Mouse (Mus musculus) left cerebral cortex, postnatal 36 days (tissue): ENCODE measurements at regions not wholly inside any gene's neighbourhood (a gene's known extent, or its start where the extent isn't known, plus 50 kb on each side); places are given as distances from the start of the nearest gene placed in this dataset.

Source experiments
- DNase-seq, 2 experiments: peaks; one replicate each; pipeline ENCODE4 v3.0.0; 2021 to 2022; ENCODE audit warnings: low spot score in 2 of 2, mixed read lengths in 1 of 2
- intact Hi-C: fragments of 180-260 bp; cut with DNase I; formaldehyde crosslinking; loops from one replicate; pipeline ENCODE4 v1.15.1; 2025

- intact Hi-C loops = no loop called here
- DNase-seq = no peak
These were observed 671.8 kb downstream of the 5730522E02Rik start for GRCm38 (mm10) chr11:25538641-25539258.

DNA sequence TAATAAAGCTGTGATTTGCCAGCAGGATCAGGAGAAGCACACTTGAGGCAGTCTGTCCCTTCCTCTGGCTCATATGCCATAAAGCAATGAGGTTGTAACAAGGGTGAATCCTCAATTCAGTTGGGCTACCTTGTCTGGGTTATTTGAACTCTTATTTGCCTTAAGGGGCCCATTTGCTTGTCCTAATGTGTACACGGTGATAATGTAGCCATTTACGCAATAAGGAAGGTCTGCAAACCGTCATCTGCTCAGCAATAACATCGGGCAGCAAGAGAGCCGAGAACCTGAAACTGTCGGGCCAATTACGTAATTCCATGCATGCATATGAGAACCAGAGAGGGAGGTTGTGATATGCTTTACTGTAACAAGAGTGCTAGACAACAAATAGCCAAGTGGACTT, 674.5 kb downstream of the 5730522E02Rik start:
- DNase-seq = no peak
- intact Hi-C loops = no loop called here

- no peak for DNase-seq
- intact Hi-C loops = no loop called here
These were observed 677.5 kb downstream of the 5730522E02Rik start for GRCm38 (mm10) chr11:25533081-25533480.

GRCm38 (mm10) chr11:25531668-25532398, 678.7 kb downstream of the 5730522E02Rik start:
- DNase-seq = no peak
- intact Hi-C loops = no loop called here

GRCm38 (mm10) chr11:25528056-25528455, 682.5 kb downstream of the 5730522E02Rik start:
- intact Hi-C loops = no loop called here
- DNase-seq = no peak

- DNase-seq = no peak
- intact Hi-C loops = no loop called here
These were observed 691.7 kb downstream of the 5730522E02Rik start for GRCm38 (mm10) chr11:25518903-25519302.

GRCm38 (mm10) chr11:25518131-25518530, 692.4 kb downstream of the 5730522E02Rik start:
- intact Hi-C loops = no loop called here

DNA sequence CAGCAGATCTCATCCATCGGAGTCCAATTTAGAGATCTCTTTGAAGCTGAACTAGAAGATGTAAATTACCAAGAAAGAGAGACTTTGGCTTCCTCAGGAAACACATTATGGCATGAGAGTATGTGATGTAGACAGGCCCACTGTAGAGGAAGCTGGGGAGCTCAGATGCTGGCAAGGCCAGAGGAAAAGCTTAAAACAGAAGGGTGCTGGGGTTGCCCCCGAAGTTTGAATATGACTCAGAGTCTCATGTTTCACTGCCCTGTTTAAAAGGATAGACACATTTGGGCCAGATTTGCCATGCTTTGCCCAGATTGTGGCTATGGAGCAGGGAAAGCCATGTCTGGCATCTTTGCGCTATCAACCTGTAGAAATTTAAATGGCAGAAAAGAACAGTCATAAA, 705.1 kb downstream of the 5730522E02Rik start:
- intact Hi-C loops = no loop called here
- no peak for DNase-seq

More at GRCm38 (mm10) chr11:25518131-25518530, 692.4 kb downstream of the 5730522E02Rik start:
- DNase-seq = no peak

DNA sequence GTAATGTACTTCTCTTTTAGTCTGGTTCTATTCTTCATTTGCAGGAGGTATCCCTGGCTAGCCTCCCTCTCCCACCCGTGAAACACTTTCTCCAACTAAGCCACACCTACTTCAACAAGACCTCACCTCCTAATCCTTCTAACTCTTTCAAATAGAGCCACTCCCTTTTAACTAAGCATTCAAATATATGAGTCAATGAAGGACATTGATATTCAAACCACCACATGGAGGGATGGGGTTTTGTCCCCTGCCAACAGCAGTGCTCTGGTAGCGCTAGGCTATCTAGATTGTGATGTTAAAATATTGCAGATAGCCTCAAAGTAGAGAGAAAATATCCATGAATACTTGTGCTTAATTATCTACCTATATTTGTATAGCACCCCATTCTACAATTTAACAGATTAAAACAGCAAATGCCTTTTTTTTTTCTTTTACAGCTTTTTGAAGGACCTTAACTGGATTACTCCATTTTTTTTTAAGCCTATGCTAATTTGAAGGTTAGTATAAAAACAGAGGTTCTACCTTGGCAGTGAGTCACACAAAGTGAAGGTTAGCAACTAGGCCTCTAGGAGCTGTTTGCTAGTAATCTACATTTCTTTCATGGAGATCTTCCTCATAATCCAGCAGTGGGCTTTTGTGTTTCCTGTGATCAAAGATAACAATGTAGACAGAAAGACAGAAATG, 736.7 kb downstream of the 5730522E02Rik start:
- intact Hi-C loops = no loop called here
- no peak for DNase-seq

DNA sequence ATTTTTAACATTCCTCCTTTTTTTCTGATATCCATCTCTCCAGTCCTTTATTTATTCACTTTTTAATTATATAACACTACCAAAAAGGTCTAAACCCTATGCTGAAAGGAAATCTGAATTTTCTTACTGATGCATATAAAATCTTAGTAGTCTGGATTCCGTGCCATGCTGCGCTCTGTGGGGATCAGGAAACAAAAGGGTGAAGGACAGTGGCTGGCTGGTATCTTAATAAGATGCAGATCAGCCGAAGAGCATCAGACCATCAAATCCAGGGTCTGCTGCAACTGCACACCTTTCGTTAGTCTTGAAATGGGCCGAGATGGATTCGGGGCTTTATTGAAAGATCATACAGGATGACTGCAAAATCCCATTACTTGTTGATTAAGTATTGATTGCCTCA, 740.7 kb downstream of the 5730522E02Rik start:
- intact Hi-C loops = no loop called here

GRCm38 (mm10) chr11:25437206-25437605, 773.4 kb downstream of the 5730522E02Rik start:
- no peak for DNase-seq
- intact Hi-C loops = no loop called here

More for the DNA sequence above, 740.7 kb downstream of the 5730522E02Rik start:
- no peak for DNase-seq

GRCm38 (mm10) chr11:25435645-25436044, 774.9 kb downstream of the 5730522E02Rik start:
- intact Hi-C loops = no loop called here
- no peak for DNase-seq

DNA sequence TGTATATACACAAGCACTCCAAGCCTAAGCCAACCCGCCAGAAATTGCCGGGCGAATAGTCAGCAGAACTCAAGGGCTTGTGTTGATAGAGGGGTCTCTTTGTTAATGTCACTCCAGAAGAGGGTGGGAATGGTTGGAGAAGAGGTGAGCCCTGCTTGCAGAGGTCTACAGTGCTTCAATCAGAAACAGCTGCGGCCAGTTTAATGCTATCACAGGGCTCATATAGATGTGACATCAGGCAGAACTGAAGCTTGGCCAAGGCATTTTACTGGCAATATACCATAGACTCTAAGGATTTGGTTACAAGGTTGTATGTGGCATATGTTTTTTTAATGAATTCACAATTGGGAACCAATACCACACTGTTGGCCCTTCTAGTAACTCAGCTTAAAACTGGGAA, 787.4 kb downstream of the 5730522E02Rik start:
- intact Hi-C loops = no loop called here
- DNase-seq = no peak

DNA sequence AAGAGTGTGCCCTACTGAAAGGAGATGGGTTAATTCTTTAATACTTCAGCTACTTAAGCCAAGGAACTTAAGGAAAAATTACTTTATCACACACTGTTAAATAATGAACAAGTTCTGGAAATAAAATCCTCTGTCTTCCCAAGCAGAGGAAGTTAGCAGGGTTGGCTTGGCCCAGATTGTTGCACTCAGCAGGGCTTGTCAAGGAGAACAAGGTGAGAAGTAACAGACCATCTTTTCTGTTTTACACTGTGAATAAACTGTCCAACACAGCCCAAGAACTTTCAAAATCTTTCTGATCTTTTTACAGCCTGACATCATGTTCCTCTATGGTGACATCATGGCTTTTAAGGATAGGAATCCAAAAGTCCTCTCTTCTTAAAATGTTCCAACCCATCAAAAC, 789.1 kb downstream of the 5730522E02Rik start:
- no peak for DNase-seq
- intact Hi-C loops = no loop called here

DNA sequence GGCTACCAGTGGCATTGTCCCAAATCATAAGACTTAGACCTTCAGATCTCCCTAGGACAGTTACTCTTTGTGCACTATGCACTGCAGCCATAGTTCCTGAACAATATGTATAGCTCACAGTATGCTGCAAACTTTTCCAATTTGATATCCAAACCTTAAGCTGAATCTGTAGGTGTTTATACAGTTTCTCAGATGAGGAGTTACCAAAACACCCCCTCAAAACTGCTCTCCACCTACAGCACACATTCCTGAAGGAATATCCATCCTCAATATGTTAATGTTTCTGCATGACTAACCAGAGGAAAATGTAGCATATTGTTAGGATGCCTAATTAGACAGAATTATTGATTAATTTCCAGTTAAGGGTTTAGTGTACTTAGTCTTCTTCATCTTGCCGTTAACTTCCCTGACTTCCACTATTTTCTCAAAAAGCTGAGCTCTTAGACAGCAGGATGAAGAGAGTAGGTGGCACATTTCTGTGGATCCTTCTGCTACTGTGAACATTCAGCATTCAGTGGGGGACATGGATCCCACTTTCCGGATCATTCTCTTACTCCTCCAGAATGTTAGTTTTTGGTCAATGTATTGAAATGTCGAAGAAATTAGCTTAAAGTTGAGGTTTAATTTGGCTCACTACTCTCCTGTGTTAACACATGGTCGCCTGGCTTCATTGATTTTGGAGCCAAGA, 800.0 kb downstream of the 5730522E02Rik start:
- DNase-seq = peak in 1 of 2 experiments; percentile 5
- intact Hi-C loops = no loop called here

GRCm38 (mm10) chr11:25391649-25392048, 818.9 kb downstream of the 5730522E02Rik start:
- intact Hi-C loops = no loop called here
- DNase-seq = no peak

DNA sequence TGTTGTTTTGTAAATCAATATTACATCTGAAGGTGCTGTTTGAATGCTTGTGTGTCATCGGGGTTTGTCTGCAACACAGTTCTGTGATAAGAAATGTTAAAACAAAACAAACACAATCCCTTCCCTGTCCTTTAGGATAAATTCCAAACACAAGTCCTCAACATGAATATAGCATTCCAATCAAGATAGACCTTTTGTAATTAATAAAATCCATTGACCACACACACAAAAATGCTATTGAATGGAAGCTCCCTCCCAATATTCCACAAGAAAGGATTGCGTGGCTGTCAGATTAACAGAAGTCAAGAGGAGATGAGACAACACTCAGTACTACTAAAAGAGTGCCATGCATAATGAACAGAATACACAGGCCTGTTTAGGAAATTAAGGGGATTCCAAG, 843.5 kb downstream of the 5730522E02Rik start:
- intact Hi-C loops = no loop called here
- no peak for DNase-seq

GRCm38 (mm10) chr11:25365433-25365832, 845.1 kb downstream of the 5730522E02Rik start:
- peak; percentile 7 to 8 for DNase-seq
- intact Hi-C loops = no loop called here

DNA sequence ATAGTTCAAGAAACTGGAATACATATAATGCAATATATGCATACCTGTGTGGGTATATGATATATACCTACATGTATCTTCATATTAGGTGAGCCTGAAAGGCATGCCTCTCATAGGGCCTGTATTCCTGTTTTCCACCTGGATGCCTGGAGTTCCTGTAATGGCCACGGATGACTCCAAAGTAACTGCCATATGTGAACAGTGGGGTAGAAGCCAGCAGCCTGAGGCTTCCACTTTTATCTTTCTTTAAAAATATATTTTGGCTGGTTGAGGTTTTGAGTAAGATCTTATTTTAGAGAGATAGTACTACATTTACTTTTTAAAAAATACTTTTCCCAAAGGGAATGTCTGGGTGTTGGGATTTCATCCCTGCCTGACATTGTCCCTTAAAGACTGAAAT, 850.8 kb downstream of the 5730522E02Rik start:
- peak in 1 of 2 experiments; percentile 23 for DNase-seq
- intact Hi-C loops = no loop called here

- intact Hi-C loops = no loop called here
- peak; percentile 35 to 40 for DNase-seq
These were observed 852.7 kb downstream of the 5730522E02Rik start for GRCm38 (mm10) chr11:25357717-25358411.
